Mouse (Mus musculus): ENCODE data around the gene P4ha2. TPM values are rescaled to one million over a fixed set of nuclear protein-coding genes. Genes with fewer than 3 reads are reported as not detected.

P4ha2 gene
- polyA plus RNA-seq (2017; shearing (Covaris generic)): not detected

DNA sequence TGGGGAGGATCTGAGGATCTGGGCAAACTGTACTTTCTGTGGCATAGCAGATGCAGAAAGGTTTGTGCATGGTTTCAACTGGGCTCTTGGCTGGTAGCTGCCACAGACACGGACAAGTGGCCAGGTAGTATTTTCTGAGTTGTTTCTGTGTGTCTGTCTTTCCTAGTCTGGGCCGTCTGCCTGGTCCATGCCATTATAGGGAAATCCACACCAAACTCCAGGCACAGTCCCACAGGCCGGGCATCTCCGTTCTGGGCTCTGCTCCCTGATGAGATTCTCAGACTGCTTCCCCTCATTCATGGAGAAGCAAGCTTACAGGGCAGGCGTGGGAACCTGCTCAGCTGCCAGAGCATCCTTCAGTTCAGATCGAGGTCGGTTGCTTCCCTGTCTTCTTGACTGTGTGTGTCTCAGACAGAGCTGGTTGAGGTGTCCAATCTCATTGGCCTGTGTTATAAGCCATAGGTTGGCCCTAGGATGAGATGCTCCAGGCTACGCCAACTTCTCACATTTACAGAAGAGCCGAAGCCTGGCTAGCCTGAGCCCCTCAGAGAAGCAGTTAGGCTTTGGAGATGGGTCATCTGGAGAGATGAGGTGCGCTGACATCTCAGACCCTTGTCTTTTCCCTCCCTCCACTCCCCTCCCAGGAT, at the start of gene P4ha2:
P4ha2 (plus strand) TSS at position 51 of the 647 bp plus-strand sequence.

DNA sequence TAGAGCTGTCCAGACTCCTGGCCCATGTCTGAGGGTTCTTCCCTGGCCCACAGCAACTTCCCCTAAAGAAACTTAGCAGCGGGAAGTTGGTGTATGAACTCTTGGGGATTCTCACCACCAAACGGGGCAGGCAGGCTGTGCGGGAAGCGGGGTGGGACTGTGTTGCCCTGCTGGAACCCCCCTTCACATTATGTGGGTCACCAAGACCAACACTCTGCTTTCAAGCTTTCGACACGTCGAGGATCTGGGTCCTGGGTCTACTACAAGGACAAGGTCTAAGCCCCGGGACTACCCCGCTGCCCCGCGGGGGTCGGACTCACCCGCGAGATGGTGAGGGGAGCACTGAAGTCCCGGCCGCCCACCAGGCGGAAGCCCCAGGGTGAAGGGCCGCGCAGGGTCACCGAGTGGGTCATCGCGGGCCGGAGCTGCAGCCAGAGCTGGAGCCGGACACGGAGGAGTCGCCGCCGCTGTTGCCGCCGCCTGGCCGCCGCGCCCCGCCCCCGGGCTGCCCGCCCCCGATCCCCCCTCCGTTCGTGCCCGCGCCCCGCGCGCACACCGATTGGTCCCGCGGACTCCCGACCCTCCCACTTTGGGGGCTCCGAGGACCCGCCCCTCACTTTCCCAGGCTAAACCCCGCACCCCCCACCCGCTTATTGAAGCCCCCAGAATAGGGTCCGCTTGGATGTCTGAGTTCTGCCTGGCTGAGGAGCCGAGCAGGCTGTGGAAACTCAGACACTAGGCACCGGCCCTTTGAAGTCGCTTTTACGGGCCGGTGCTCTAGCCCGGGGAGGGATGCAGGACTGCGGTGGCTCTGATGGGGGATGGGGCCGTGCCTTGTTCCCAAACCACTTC, 31.1 kb upstream of the P4ha2 start, which contains the start of gene Pdlim4:
Pdlim4 (minus strand) TSS at position 495 of the 852 bp plus-strand sequence.

Other genes with a start within 250 kb of the P4ha2 start
- gene Gm12216, start 240.8 kb upstream of the P4ha2 start, polyA plus RNA-seq (2017; shearing (Covaris generic)): 38.1 TPM
- 36.4 TPM for gene Slc22a5, start 208.4 kb upstream of the P4ha2 start, polyA plus RNA-seq (2017; shearing (Covaris generic))
- 0.42 TPM for gene Slc22a21, start 119.8 kb upstream of the P4ha2 start, polyA plus RNA-seq (2017; shearing (Covaris generic))
- gene Slc22a4, start 72.0 kb upstream of the P4ha2 start, polyA plus RNA-seq (2017; shearing (Covaris generic)): 0.27 TPM
- 1.2 TPM for gene Pdlim4, start 31.1 kb upstream of the P4ha2 start, polyA plus RNA-seq (2017; shearing (Covaris generic))
- not detected for gene Csf2, start 149.6 kb downstream of the P4ha2 start, polyA plus RNA-seq (2017; shearing (Covaris generic))
- gene Il3, start 167.2 kb downstream of the P4ha2 start, polyA plus RNA-seq (2017; shearing (Covaris generic)): not detected
- gene Acsl6, start 203.7 kb downstream of the P4ha2 start, polyA plus RNA-seq (2017; shearing (Covaris generic)): not detected